Comparison of ENCODE assay signal across 22 mouse cellular contexts in the genomic region with DNA sequence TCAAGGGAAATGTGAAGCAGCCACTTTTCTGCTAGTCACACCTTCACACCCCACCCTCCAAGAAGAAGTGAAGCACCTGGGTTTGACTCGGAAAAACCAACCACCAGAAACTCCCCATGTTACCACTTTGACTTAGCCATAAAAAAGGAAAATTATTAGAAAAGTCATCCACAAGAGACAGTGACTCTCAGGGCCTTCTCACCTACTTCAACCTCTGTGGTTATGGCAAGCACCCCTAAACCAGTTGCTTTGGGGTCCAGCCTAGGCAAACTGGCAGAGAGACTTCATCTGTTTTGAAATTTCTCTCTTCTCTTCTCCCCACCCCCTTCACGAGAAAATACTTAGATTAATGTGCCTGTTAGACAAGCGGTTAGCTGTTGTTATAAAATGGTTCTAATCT. TPM values are rescaled to one million over a fixed set of nuclear protein-coding genes. Genes with fewer than 3 reads are reported as not detected.
DNase-seq lines count a peak whose midpoint lies in the region; ATAC-seq and TF ChIP-seq lines count a peak whose summit lies in the region.
"Had no signal": no experiment of that assay in that cellular context is flagged by ENCODE, and none has a peak within 500 bp of the region (broad histone marks: within the 10 kb centered on the region; RNA-seq: fewer than 3 reads in every experiment).

No protein-coding gene starts in this region.

- no peaks in the 10 kb centered on the region for H3K36me3 ChIP-seq in midbrain, embryonic 11.5 days (ENCODE audit: control insufficient read depth, insufficient read depth, low read length)
- no peaks in the 10 kb centered on the region for H3K36me3 ChIP-seq in midbrain, embryonic 13.5 days
- no peaks in the 10 kb centered on the region for H3K36me3 ChIP-seq in hindbrain, embryonic 11.5 days (ENCODE audit: control insufficient read depth, insufficient read depth, low read length)
- H3K36me3 ChIP-seq: G1E had no signal

- peak overlapping the region; percentile 100 for H3K27ac ChIP-seq in layer of hippocampus, adult 2 months
- no peak overlapping the region for H3K27ac ChIP-seq in midbrain, embryonic 11.5 days (ENCODE audit: low read depth, low read length)
- H3K27ac ChIP-seq in midbrain, embryonic 13.5 days = no peak overlapping the region
- H3K27ac ChIP-seq in hindbrain, embryonic 11.5 days (ENCODE audit: low read depth, low read length) = no peak overlapping the region

- no peaks in the 10 kb centered on the region for H3K9me3 ChIP-seq in midbrain, embryonic 11.5 days (ENCODE audit: control insufficient read depth, low read length)
- no peaks in the 10 kb centered on the region for H3K9me3 ChIP-seq in midbrain, embryonic 13.5 days
- H3K9me3 ChIP-seq in hindbrain, embryonic 11.5 days (ENCODE audit: control insufficient read depth, low read length) = no peaks in the 10 kb centered on the region
- H3K9me3 ChIP-seq: G1E had no signal

- H3K4me3 ChIP-seq in layer of hippocampus, adult 2 months = no peak overlapping the region
- no peak overlapping the region for H3K4me3 ChIP-seq in midbrain, embryonic 11.5 days (ENCODE audit: low read depth, low read length)
- no peak overlapping the region for H3K4me3 ChIP-seq in midbrain, embryonic 13.5 days (replicated peaks)
- no peak overlapping the region for H3K4me3 ChIP-seq in hindbrain, embryonic 11.5 days (ENCODE audit: low read depth, low read length)

- peaks cover 49% of the 10 kb centered on the region for H3K27me3 ChIP-seq in midbrain, embryonic 11.5 days (ENCODE audit: control insufficient read depth, insufficient read depth, low read length)
- H3K27me3 ChIP-seq in midbrain, embryonic 13.5 days = peaks cover 75% of the 10 kb centered on the region
- H3K27me3 ChIP-seq in hindbrain, embryonic 11.5 days (ENCODE audit: control insufficient read depth, insufficient read depth, low read length) = peaks cover 65% of the 10 kb centered on the region

- WGBS in midbrain, embryonic 11.5 days = 59% methylated on average over 3 of the region's 3 CpGs
- WGBS in midbrain, embryonic 13.5 days = 81% methylated on average over 3 of the region's 3 CpGs
- 47% methylated on average over 3 of the region's 3 CpGs for WGBS in hindbrain, embryonic 11.5 days

- H3K9ac ChIP-seq in midbrain, embryonic 11.5 days (ENCODE audit: low read length) = no peak overlapping the region
- H3K9ac ChIP-seq in midbrain, embryonic 13.5 days (replicated peaks) = no peak overlapping the region
- no peak overlapping the region for H3K9ac ChIP-seq in hindbrain, embryonic 11.5 days (ENCODE audit: low read depth, low read length)

- ATAC-seq in midbrain, embryonic 11.5 days (ENCODE audit: low FRiP score) = no peak
- ATAC-seq in midbrain, embryonic 13.5 days = no peak
- ATAC-seq in hindbrain, embryonic 11.5 days (ENCODE audit: low FRiP score) = no peak
- ATAC-seq: activated CD4-positive, CD25-positive, alpha-beta regulatory T cell, adult 4 months; CD4-positive, CD25-positive, alpha-beta regulatory T cell, adult 4 months; Patski had no signal

- DNase-seq in heart, adult 11 months = peak; percentile 54
- DNase-seq in heart, adult 8-10 months (ENCODE audit: low spot score) = no peak
- DNase-seq in layer of hippocampus, adult 2 months (ENCODE audit: low spot score in 2 of 2) = no peak
- DNase-seq in layer of hippocampus, adult 9-10 months (ENCODE audit: low spot score) = no peak
- DNase-seq in midbrain, embryonic 11.5 days (ENCODE audit: low spot score, missing footprints) = peak; percentile 84
- peak; percentile 18 for DNase-seq in CD4-positive helper T cell, adult 2 months (ENCODE audit: low read depth, low spot score)
- no peak for DNase-seq in hindbrain, embryonic 11.5 days (ENCODE audit: low spot score)
- DNase-seq: adrenal gland, adult 2 months; adrenal gland, adult 8-10 months; adrenal gland, postnatal 10 days; adrenal gland, postnatal 25 days; adrenal gland, postnatal 36 days; B cell, adult 2 months; cerebellum, adult 11 months; cerebellum, adult 11-12 months; cerebellum, adult 18-20 months had no signal

- peaks cover 31% of the 10 kb centered on the region for H3K4me1 ChIP-seq in midbrain, embryonic 11.5 days (ENCODE audit: control insufficient read depth, insufficient read depth, low read length)
- H3K4me1 ChIP-seq in midbrain, embryonic 13.5 days (replicated peaks) = peaks cover 53% of the 10 kb centered on the region
- peaks cover 21% of the 10 kb centered on the region for H3K4me1 ChIP-seq in hindbrain, embryonic 11.5 days (replicated peaks; ENCODE audit: control insufficient read depth, insufficient read depth, low read length)

- no peak overlapping the region for H3K4me2 ChIP-seq in midbrain, embryonic 11.5 days
- no peak overlapping the region for H3K4me2 ChIP-seq in midbrain, embryonic 13.5 days (replicated peaks)
- H3K4me2 ChIP-seq in hindbrain, embryonic 11.5 days (replicated peaks; ENCODE audit: low read depth, low read length) = no peak overlapping the region

- TF ChIP-seq CTCF in layer of hippocampus, adult 2 months (conservative IDR thresholded peaks at IDR 0.05) = no peak

RNA-seq across cellular contexts. Expression of gene Nr4a3, which starts 5.1 kb away (rescaled TPM):
- 1 to 10 TPM; 1.5 to 4.7 (median 2.9) TPM for total RNA-seq in heart, adult 8-10 months (2022)
- 10 to 100 TPM; 63.5 to 68.7 TPM for total RNA-seq in layer of hippocampus, adult 2 months (2021)
- 0.68 and 0.77 TPM in 2 replicates for polyA plus RNA-seq in midbrain, embryonic 11.5 days (2014; fragmentation: Nextera tagmentation; extraction: Ambion mirVana)
- polyA plus RNA-seq in midbrain, embryonic 13.5 days (2015; fragmentation: Nextera tagmentation; extraction: Ambion mirVana) = 1.4 TPM in 2 replicates
- polyA plus RNA-seq in hindbrain, embryonic 11.5 days (2014; fragmentation: Nextera tagmentation; extraction: Ambion mirVana) = 1.2 and 1.7 TPM in 2 replicates
- total RNA-seq: MEL had no signal

Comparison
In these comparisons a context has a peak if more than half of its experiments do, and no peak if none do; other contexts are left out.
1. DNase-seq: peak in heart, adult 11 months (single experiment), midbrain, embryonic 11.5 days (single experiment) and CD4-positive helper T cell, adult 2 months (single experiment); none in heart, adult 8-10 months (single experiment), layer of hippocampus, adult 2 months (0 of 2), layer of hippocampus, adult 9-10 months (single experiment) and hindbrain, embryonic 11.5 days (single experiment).